Mouse (Mus musculus) CH12.LX (cell line): ENCODE data around the gene Pde8b.

ENCODE experiments used
- CHD2 ChIP-seq: IDR thresholded peaks from 2 replicates; pipeline ENCODE4 v1.6.1; 2011; ENCODE audit warnings: low read length, improper control_type of control experiment
- CTCF ChIP-seq, 2 experiments: IDR thresholded peaks in 1 of 2; conservative IDR thresholded peaks in 1 of 2; 2 replicates each; pipeline ENCODE4 v1.5.1; 2011 to 2012; ENCODE audit warnings: low read depth in 2 of 2, low read length in 2 of 2, improper control_type of control experiment in 1 of 2, inconsistent platforms in 1 of 2, mild to moderate bottlenecking in 1 of 2, moderate library complexity in 1 of 2
- POLR2A ChIP-seq: IDR thresholded peaks from 2 replicates; pipeline ENCODE4 v1.6.1; 2011; ENCODE audit warnings: low read depth, mild to moderate bottlenecking, improper control_type of control experiment, low read length
- RAD21 ChIP-seq: IDR thresholded peaks from 2 replicates; pipeline ENCODE4 v1.6.1; 2011; ENCODE audit warnings: low read depth, mild to moderate bottlenecking, low read length, improper control_type of control experiment, moderate library complexity

- TF ChIP-seq CTCF (conservative IDR thresholded peaks at IDR 0.05 in 1 of 2, IDR thresholded peaks at IDR 0.05 in 1 of 2; ENCODE audit: low read depth in 2 of 2, low read length in 2 of 2) = no peak
- TF ChIP-seq POLR2A = no peak
- no peak for TF ChIP-seq RAD21
- TF ChIP-seq CHD2 = no peak
Measured at GRCm38 (mm10) chr13:95212320-95212719, 37.8 kb downstream of the Pde8b start.
